Mouse (Mus musculus): ENCODE results near the gene Mpp1.

DNA sequence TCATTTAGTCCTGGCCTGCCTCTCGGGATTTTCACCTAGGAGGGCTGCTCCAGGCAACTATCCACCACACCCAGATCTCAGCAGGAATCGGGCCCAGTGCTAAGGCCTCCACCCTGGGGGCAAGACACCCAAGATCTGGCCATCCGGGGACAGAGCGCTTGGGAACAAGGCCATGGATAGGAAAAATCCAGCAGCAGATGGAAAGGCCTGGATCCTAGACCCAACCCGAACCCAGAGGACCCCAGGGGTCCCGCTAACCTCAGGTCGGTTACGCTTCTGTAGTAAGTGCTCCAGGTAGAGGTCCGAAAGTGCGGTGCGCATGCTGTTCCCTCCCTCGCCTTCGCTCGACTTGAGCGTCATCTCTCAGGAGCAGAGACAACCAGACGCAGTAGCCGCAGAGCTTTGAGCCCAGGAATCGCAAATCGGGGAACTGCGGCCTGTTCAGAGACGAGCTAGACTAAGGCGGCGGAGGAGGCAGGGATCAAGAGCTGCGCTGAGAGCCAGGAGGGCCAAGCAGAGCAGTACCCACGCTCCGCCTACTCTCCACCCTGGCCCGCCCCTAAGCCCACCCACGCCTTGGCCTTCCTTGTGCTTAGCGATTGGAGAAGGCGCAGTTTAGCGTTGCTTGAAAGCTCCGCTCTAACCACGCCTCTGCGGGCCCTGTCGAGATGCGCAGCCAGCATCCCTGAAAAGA lies at the start of gene Mpp1:
- TF ChIP-seq CTCF (IDR thresholded peaks at IDR 0.05) (no peak), EP300 (IDR thresholded peaks at IDR 0.05; ENCODE audit: insufficient read depth, low read depth, low read length) (0 out of 2 replicates have a peak, but pooled peaks have one; percentile 10)

All from heart, adult 2 months (tissue).